Mouse (Mus musculus): ENCODE results near the gene Fbxo7. TPM values are rescaled to one million over a fixed set of nuclear protein-coding genes. Genes with fewer than 3 reads are reported as not detected.

Fbxo7 gene
- 8.4 TPM for polyA plus RNA-seq (2014; fragmentation: Illumina TruSeq; extraction: RNeasy Lipid Tissue Mini Kit (QIAGEN cat#74804); ENCODE audit: low replicate concordance)

GRCm38 (mm10) chr10:86021749-86022473 is at the start of gene Fbxo7:
Gene Fbxo7, plus strand, starts transcription at chr10:86021972.

DNA sequence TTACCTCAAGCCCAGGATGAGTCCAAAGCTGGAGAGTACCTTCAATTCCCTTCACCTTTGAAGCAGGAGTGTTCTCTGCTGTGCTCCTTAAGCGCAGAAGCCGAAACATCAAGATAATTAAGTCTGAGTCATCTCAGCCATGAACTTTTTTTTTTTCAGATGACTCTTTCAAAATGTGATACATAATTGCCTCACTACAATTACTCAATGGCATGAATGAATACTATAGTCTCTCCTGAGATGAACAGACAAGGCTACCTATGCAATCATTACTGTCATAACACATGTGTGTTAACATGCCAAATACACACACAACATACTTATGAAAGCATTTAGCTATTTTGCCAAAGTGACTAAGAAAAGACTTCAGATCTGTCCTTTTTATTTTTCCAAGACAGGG is 10.0 kb upstream of the Fbxo7 start, which contains the start of gene Bpifc:
Gene Bpifc (minus strand): TSS at position 115 of the 400 bp plus-strand sequence.

Other genes starting within 250 kb of the Fbxo7 start
- gene Pwp1, start 192.5 kb upstream of the Fbxo7 start, polyA plus RNA-seq (2014; fragmentation: Illumina TruSeq; extraction: RNeasy Lipid Tissue Mini Kit (QIAGEN cat#74804); ENCODE audit: low replicate concordance): 15.1 TPM
- gene Prdm4, start 104.8 kb upstream of the Fbxo7 start, polyA plus RNA-seq (2014; fragmentation: Illumina TruSeq; extraction: RNeasy Lipid Tissue Mini Kit (QIAGEN cat#74804); ENCODE audit: low replicate concordance): 16.3 TPM
- not detected for gene Ascl4, start 94.3 kb upstream of the Fbxo7 start, polyA plus RNA-seq (2014; fragmentation: Illumina TruSeq; extraction: RNeasy Lipid Tissue Mini Kit (QIAGEN cat#74804); ENCODE audit: low replicate concordance)
- 14.5 TPM for gene Rtcb, start 64.1 kb upstream of the Fbxo7 start, polyA plus RNA-seq (2014; fragmentation: Illumina TruSeq; extraction: RNeasy Lipid Tissue Mini Kit (QIAGEN cat#74804); ENCODE audit: low replicate concordance)
- not detected for gene Bpifc, start 10.1 kb upstream of the Fbxo7 start, polyA plus RNA-seq (2014; fragmentation: Illumina TruSeq; extraction: RNeasy Lipid Tissue Mini Kit (QIAGEN cat#74804); ENCODE audit: low replicate concordance)